Mouse (Mus musculus): ENCODE data around the gene Vps52. TPM values are rescaled to one million over a fixed set of nuclear protein-coding genes. Genes with fewer than 3 reads are reported as not detected.

Vps52 gene
- polyA plus RNA-seq (2014; fragmentation: Nextera tagmentation; extraction: Ambion mirVana) = 32.4 and 35.3 TPM in 2 replicates

- ATAC-seq (replicated peaks; ENCODE audit: low FRiP score, low TSS enrichment, low read depth) = peak; percentile 80
- peak within 1 kb of the TSS; percentile 92 for H3K27ac ChIP-seq (ENCODE audit: low read depth)
- WGBS = under 1% methylated on average over 50 of the region's 50 CpGs
- peaks cover 52% of the 10 kb centered on the region for H3K36me3 ChIP-seq (ENCODE audit: control insufficient read depth, insufficient read depth, low read length)
- peak within 1 kb of the TSS; percentile 99 for H3K4me3 ChIP-seq (ENCODE audit: low read depth, low read length)
- no peaks in the 10 kb centered on the region for H3K9me3 ChIP-seq (ENCODE audit: control insufficient read depth, low read length)
- peak within 1 kb of the TSS; percentile 99 for H3K4me2 ChIP-seq (ENCODE audit: low read length)
- peak within 1 kb of the TSS; percentile 99 for H3K9ac ChIP-seq (ENCODE audit: low read length)
- no peaks in the 10 kb centered on the region for H3K27me3 ChIP-seq (replicated peaks; ENCODE audit: control insufficient read depth, insufficient read depth, low read length)
- H3K4me1 ChIP-seq (replicated peaks; ENCODE audit: control insufficient read depth, insufficient read depth, low read length) = peaks cover 34% of the 10 kb centered on the region
- peak; percentile 98 for DNase-seq (ENCODE audit: low spot score)
These were observed at the start of gene Vps52, which contains the start of gene Rps18 for GRCm38 (mm10) chr17:33955555-33956214. Vps52 (plus strand) TSS chr17:33955812. Rps18 (minus strand) TSS chr17:33956001.

GRCm38 (mm10) chr17:33908331-33909076 lies 47.1 kb upstream of the Vps52 start:
- ATAC-seq (replicated peaks; ENCODE audit: low FRiP score, low TSS enrichment, low read depth) = peak; percentile 70
- no peak for DNase-seq (ENCODE audit: low spot score)
- peaks cover 8% of the 10 kb centered on the region; the same call in 1 of the 2 replicates for H3K4me1 ChIP-seq (replicated peaks; ENCODE audit: control insufficient read depth, insufficient read depth, low read length)
- H3K27me3 ChIP-seq (replicated peaks; ENCODE audit: control insufficient read depth, insufficient read depth, low read length) = no peaks in the 10 kb centered on the region
- peaks cover 24% of the 10 kb centered on the region for H3K36me3 ChIP-seq (ENCODE audit: control insufficient read depth, insufficient read depth, low read length)
- WGBS = under 1% methylated on average over 42 of the region's 44 CpGs
- H3K4me2 ChIP-seq (ENCODE audit: low read length) = peak overlapping the region; percentile 99
- peak overlapping the region; percentile 82 for H3K27ac ChIP-seq (ENCODE audit: low read depth)
- H3K9ac ChIP-seq (ENCODE audit: low read length) = peak overlapping the region; percentile 83
- peak overlapping the region; percentile 98 for H3K4me3 ChIP-seq (ENCODE audit: low read depth, low read length)
- no peaks in the 10 kb centered on the region for H3K9me3 ChIP-seq (ENCODE audit: control insufficient read depth, low read length)

- Histone ChIP-seq H3K27ac (ENCODE audit: low read depth) (peak within 1 kb of the TSS; percentile 85), H3K4me2 (ENCODE audit: low read length) (peak within 1 kb of the TSS; percentile 99), H3K9me3 (ENCODE audit: control insufficient read depth, low read length) (no peaks in the 10 kb centered on the region), H3K36me3 (ENCODE audit: control insufficient read depth, insufficient read depth, low read length) (peaks cover 31% of the 10 kb centered on the region), H3K27me3 (replicated peaks; ENCODE audit: control insufficient read depth, insufficient read depth, low read length) (no peaks in the 10 kb centered on the region), H3K4me1 (replicated peaks; ENCODE audit: control insufficient read depth, insufficient read depth, low read length) (peaks cover 8% of the 10 kb centered on the region; the same call in 1 of the 2 replicates), H3K9ac (ENCODE audit: low read length) (peak within 1 kb of the TSS; percentile 83), H3K4me3 (ENCODE audit: low read depth, low read length) (peak within 1 kb of the TSS; percentile 98)
- WGBS = under 1% methylated on average over 68 of the region's 68 CpGs
- peak; percentile 98 for DNase-seq (ENCODE audit: low spot score)
- ATAC-seq (replicated peaks; ENCODE audit: low FRiP score, low TSS enrichment, low read depth) = peak; percentile 97
These were observed 46.3 kb upstream of the Vps52 start, which contains the start of gene Daxx for GRCm38 (mm10) chr17:33909077-33909868. Daxx (plus strand) TSS chr17:33909414.

GRCm38 (mm10) chr17:33909869-33910250 lies 45.8 kb upstream of the Vps52 start:
- 0% methylated on average over 14 of the region's 14 CpGs for WGBS
- Histone ChIP-seq H3K4me3 (ENCODE audit: low read depth, low read length) (peak overlapping the region; percentile 98), H3K4me2 (ENCODE audit: low read length) (peak overlapping the region; percentile 99), H3K27ac (ENCODE audit: low read depth) (peak overlapping the region; percentile 85), H3K4me1 (replicated peaks; ENCODE audit: control insufficient read depth, insufficient read depth, low read length) (peaks cover 10% of the 10 kb centered on the region), H3K9ac (ENCODE audit: low read length) (peak overlapping the region; percentile 83), H3K36me3 (ENCODE audit: control insufficient read depth, insufficient read depth, low read length) (peaks cover 37% of the 10 kb centered on the region), H3K9me3 (ENCODE audit: control insufficient read depth, low read length) (no peaks in the 10 kb centered on the region), H3K27me3 (replicated peaks; ENCODE audit: control insufficient read depth, insufficient read depth, low read length) (no peaks in the 10 kb centered on the region)
- 0 out of 2 replicates have a peak, but pooled peaks have one; percentile 0 for ATAC-seq (replicated peaks; ENCODE audit: low FRiP score, low TSS enrichment, low read depth)
- DNase-seq (ENCODE audit: low spot score) = peak; percentile 83

GRCm38 (mm10) chr17:33910346-33911051 lies 45.1 kb upstream of the Vps52 start:
- Histone ChIP-seq H3K36me3 (ENCODE audit: control insufficient read depth, insufficient read depth, low read length) (peaks cover 41% of the 10 kb centered on the region), H3K4me1 (replicated peaks; ENCODE audit: control insufficient read depth, insufficient read depth, low read length) (peaks cover 16% of the 10 kb centered on the region), H3K4me2 (ENCODE audit: low read length) (peak overlapping the region; percentile 99), H3K27me3 (replicated peaks; ENCODE audit: control insufficient read depth, insufficient read depth, low read length) (no peaks in the 10 kb centered on the region), H3K9ac (ENCODE audit: low read length) (peak overlapping the region; percentile 83), H3K27ac (ENCODE audit: low read depth) (peak overlapping the region; percentile 85; the same call in 1 of the 2 replicates), H3K4me3 (ENCODE audit: low read depth, low read length) (peak overlapping the region; percentile 98), H3K9me3 (ENCODE audit: control insufficient read depth, low read length) (no peaks in the 10 kb centered on the region)
- DNase-seq (ENCODE audit: low spot score) (no peak), ATAC-seq (replicated peaks; ENCODE audit: low FRiP score, low TSS enrichment, low read depth) (no peak)
- WGBS = 48% methylated on average over 11 of the region's 11 CpGs

- H3K27me3 ChIP-seq (replicated peaks; ENCODE audit: control insufficient read depth, insufficient read depth, low read length) = no peaks in the 10 kb centered on the region
- H3K36me3 ChIP-seq (ENCODE audit: control insufficient read depth, insufficient read depth, low read length) = peaks cover 41% of the 10 kb centered on the region
- no peak overlapping the region for H3K27ac ChIP-seq (ENCODE audit: low read depth)
- peaks cover 16% of the 10 kb centered on the region for H3K4me1 ChIP-seq (replicated peaks; ENCODE audit: control insufficient read depth, insufficient read depth, low read length)
- H3K9ac ChIP-seq (ENCODE audit: low read length) = no peak overlapping the region
- H3K4me3 ChIP-seq (ENCODE audit: low read depth, low read length) = no peak overlapping the region
- DNase-seq (ENCODE audit: low spot score) (no peak), ATAC-seq (replicated peaks; ENCODE audit: low FRiP score, low TSS enrichment, low read depth) (no peak)
- WGBS = 93% methylated on average over 31 of the region's 31 CpGs
- no peak overlapping the region for H3K4me2 ChIP-seq (ENCODE audit: low read length)
- H3K9me3 ChIP-seq (ENCODE audit: control insufficient read depth, low read length) = no peaks in the 10 kb centered on the region
These were observed 44.4 kb upstream of the Vps52 start for GRCm38 (mm10) chr17:33911052-33911812.

- Histone ChIP-seq H3K27ac (ENCODE audit: low read depth) (no peak overlapping the region), H3K4me1 (replicated peaks; ENCODE audit: control insufficient read depth, insufficient read depth, low read length) (peaks cover 20% of the 10 kb centered on the region), H3K9me3 (ENCODE audit: control insufficient read depth, low read length) (no peaks in the 10 kb centered on the region), H3K27me3 (replicated peaks; ENCODE audit: control insufficient read depth, insufficient read depth, low read length) (no peaks in the 10 kb centered on the region), H3K36me3 (ENCODE audit: control insufficient read depth, insufficient read depth, low read length) (peaks cover 41% of the 10 kb centered on the region), H3K9ac (ENCODE audit: low read length) (no peak overlapping the region), H3K4me3 (ENCODE audit: low read depth, low read length) (no peak overlapping the region), H3K4me2 (ENCODE audit: low read length) (no peak overlapping the region)
- DNase-seq (ENCODE audit: low spot score) = no peak
- ATAC-seq (replicated peaks; ENCODE audit: low FRiP score, low TSS enrichment, low read depth) = no peak
- 91% methylated on average over 28 of the region's 28 CpGs for WGBS
These were observed 43.7 kb upstream of the Vps52 start for GRCm38 (mm10) chr17:33911813-33912414.

Data from intestine, embryonic 14.5 days (tissue).